Mouse (Mus musculus): ENCODE measurements around the gene Slco4c1. TPM values are rescaled to one million over a fixed set of nuclear protein-coding genes. Genes with fewer than 3 reads are reported as not detected.
A peak's percentile ranks its signal among the peaks of the same experiment; 100 is the strongest.

Slco4c1 gene
- total and polyA plus RNA-seq, 3 experiments: not detected

- Histone ChIP-seq H3K27ac (ENCODE audit: control insufficient read depth, low read depth, low read length) (no peak overlapping the region), H3K27me3 (ENCODE audit: control insufficient read depth in 1 of 2, insufficient read depth in 2 of 2, low read length in 2 of 2) (no peaks in the 10 kb centered on the region), H3K36me3 (ENCODE audit: control insufficient read depth in 1 of 2, insufficient read depth in 2 of 2, low read length in 2 of 2) (no peaks in the 10 kb centered on the region), H3K9me3 (replicated peaks; ENCODE audit: insufficient read depth, low read length) (no peaks in the 10 kb centered on the region), H3K9ac (ENCODE audit: control insufficient read depth, low read depth, low read length, poor library complexity, severe bottlenecking) (no peak overlapping the region), H3K4me1 (ENCODE audit: control insufficient read depth in 1 of 2, insufficient read depth in 2 of 2, low read length in 2 of 2) (no peaks in the 10 kb centered on the region; a peak in 2 of 4 replicates), H3K4me3 (ENCODE audit: control insufficient read depth in 1 of 2, insufficient read depth in 1 of 2, low read depth in 2 of 2, low read length in 2 of 2) (no peak overlapping the region), H3K79me2 (ENCODE audit: control insufficient read depth, insufficient read depth, low read length, poor library complexity) (no peaks in the 10 kb centered on the region)
- DNase-seq (ENCODE audit: low read depth, low spot score): peak; percentile 74
- TF ChIP-seq SIN3A (IDR thresholded peaks at IDR 0.05; ENCODE audit: low read length) (0 out of 2 replicates have a peak, but pooled peaks have one; percentile 37), ZMIZ1 (IDR thresholded peaks at IDR 0.05; ENCODE audit: low read depth, low read length) (no peak), MYC (IDR thresholded peaks at IDR 0.05; ENCODE audit: low read depth, low read length) (no peak), RCOR1 (IDR thresholded peaks at IDR 0.05; ENCODE audit: low read depth, low read length) (no peak), MAFK (IDR thresholded peaks at IDR 0.05; ENCODE audit: borderline replicate concordance, low read depth, low read length) (no peak), ELF1 (IDR thresholded peaks at IDR 0.05; ENCODE audit: low read depth, low read length) (no peak), MAZ (IDR thresholded peaks at IDR 0.05; ENCODE audit: low read depth, low read length) (no peak), CHD2 (IDR thresholded peaks at IDR 0.05; ENCODE audit: low read length) (no peak), NRF1 (IDR thresholded peaks at IDR 0.05; ENCODE audit: insufficient read depth, low read depth, low read length, poor library complexity, severe bottlenecking) (no peak), SMC3 (IDR thresholded peaks at IDR 0.05; ENCODE audit: low read depth, low read length) (peak; percentile 94), CTCF (IDR thresholded peaks at IDR 0.05 in 2 of 3, conservative IDR thresholded peaks at IDR 0.05 in 1 of 3; ENCODE audit: control insufficient read depth in 1 of 3, insufficient read depth in 1 of 3, low read depth in 2 of 3, low read length in 3 of 3, poor library complexity in 1 of 3, severe bottlenecking in 1 of 3) (peak; percentile 32 to 93 (median 45)), RAD21 (IDR thresholded peaks at IDR 0.05; ENCODE audit: low read depth, low read length) (peak; percentile 97), MAX (IDR thresholded peaks at IDR 0.05; ENCODE audit: low read length) (no peak), POLR2AphosphoS2 (IDR thresholded peaks at IDR 0.05; ENCODE audit: low read length) (no peak), ZC3H11A (IDR thresholded peaks at IDR 0.05; ENCODE audit: low read depth, low read length) (peak; percentile 97), TAL1 (IDR thresholded peaks at IDR 0.05; ENCODE audit: low read length) (no peak), USF2 (IDR thresholded peaks at IDR 0.05; ENCODE audit: borderline replicate concordance in 1 of 2, insufficient read depth in 1 of 2, low read depth in 1 of 2, low read length in 2 of 2) (no peak), JUND (IDR thresholded peaks at IDR 0.05; ENCODE audit: low read depth, low read length) (no peak), GABPA (IDR thresholded peaks at IDR 0.05; ENCODE audit: low read depth, low read length) (no peak), POLR2AphosphoS5 (IDR thresholded peaks at IDR 0.05; ENCODE audit: borderline replicate concordance, low read depth, low read length) (no peak), BHLHE40 (IDR thresholded peaks at IDR 0.05; ENCODE audit: borderline replicate concordance, low read depth, low read length) (0 out of 2 replicates have a peak, but pooled peaks have one; percentile 37), ZNF384 (IDR thresholded peaks at IDR 0.05; ENCODE audit: low read depth, low read length) (no peak), USF1 (IDR thresholded peaks at IDR 0.05; ENCODE audit: low read depth, low read length) (no peak), CHD1 (IDR thresholded peaks at IDR 0.05; ENCODE audit: low read depth, low read length) (no peak)
Observed at GRCm38 (mm10) chr1:96846727-96847126, 25.2 kb downstream of the Slco4c1 start.
